Mouse (Mus musculus): ENCODE measurements around the gene Gmds. TPM values are rescaled to one million over a fixed set of nuclear protein-coding genes. Genes with fewer than 3 reads are reported as not detected.

The Gmds gene
- polyA plus RNA-seq, 1 experiment, result 25.4 TPM

- DNase-seq (ENCODE audit: low read depth), result no peak
These were observed 553.8 kb downstream of the Gmds start for GRCm38 (mm10) chr13:31784757-31785156.

GRCm38 (mm10) chr13:31782063-31782462 is 556.5 kb downstream of the Gmds start:
- DNase-seq (ENCODE audit: low read depth), result peak; percentile 89

- DNase-seq (ENCODE audit: low read depth), result peak; percentile 94
These were observed 558.2 kb downstream of the Gmds start for GRCm38 (mm10) chr13:31780299-31780698.

GRCm38 (mm10) chr13:31779281-31779981 is 559.1 kb downstream of the Gmds start:
- no peak for DNase-seq (ENCODE audit: low read depth)

- no peak for DNase-seq (ENCODE audit: low read depth)
These were observed 562.8 kb downstream of the Gmds start for GRCm38 (mm10) chr13:31775762-31776161.

GRCm38 (mm10) chr13:31772882-31773281 is 565.7 kb downstream of the Gmds start:
- DNase-seq (ENCODE audit: low read depth), result no peak
